15 mouse cellular contexts compared by ENCODE assay signal in genomic region chr2:58530521-58530920, GRCm38 (mm10). TPM values are rescaled to one million over a fixed set of nuclear protein-coding genes. Genes with fewer than 3 reads are reported as not detected.
A peak's percentile ranks its signal among the peaks of the same experiment; 100 is the strongest.
DNase-seq lines count a peak whose midpoint lies in the region; ATAC-seq and TF ChIP-seq lines count a peak whose summit lies in the region.
"Had no signal": no experiment of that assay in that cellular context is flagged by ENCODE, and none has a peak within 500 bp of the region (broad histone marks: within the 10 kb centered on the region; RNA-seq: fewer than 3 reads in every experiment).

No protein-coding gene starts in this region.

- H3K9me3 ChIP-seq in forebrain, embryonic 12.5 days = no peaks in the 10 kb centered on the region
- H3K9me3 ChIP-seq in forebrain, embryonic 11.5 days (ENCODE audit: control insufficient read depth, low read length) = no peaks in the 10 kb centered on the region
- no peaks in the 10 kb centered on the region for H3K9me3 ChIP-seq in heart, embryonic 13.5 days
- no peaks in the 10 kb centered on the region for H3K9me3 ChIP-seq in kidney, postnatal 0 days (replicated peaks; ENCODE audit: low read length)
- H3K9me3 ChIP-seq: forebrain, embryonic 13.5 days had no signal

- no peak for ATAC-seq in forebrain, embryonic 12.5 days (ENCODE audit: low FRiP score)
- ATAC-seq in forebrain, embryonic 11.5 days (replicated peaks; ENCODE audit: low FRiP score) = no peak
- no peak for ATAC-seq in heart, embryonic 13.5 days (ENCODE audit: extremely low read depth, insufficient number of reproducible peaks, low FRiP score, low TSS enrichment)
- ATAC-seq in kidney, postnatal 0 days (replicated peaks; ENCODE audit: low FRiP score, low read depth) = no peak
- ATAC-seq: forebrain, embryonic 13.5 days; intestine, embryonic 16.5 days had no signal

- peaks cover 52% of the 10 kb centered on the region for H3K4me1 ChIP-seq in forebrain, embryonic 12.5 days
- H3K4me1 ChIP-seq in forebrain, embryonic 11.5 days (replicated peaks; ENCODE audit: control insufficient read depth, insufficient read depth, low read length) = peaks cover 36% of the 10 kb centered on the region
- H3K4me1 ChIP-seq in heart, embryonic 13.5 days = peaks cover 92% of the 10 kb centered on the region
- H3K4me1 ChIP-seq in kidney, postnatal 0 days (replicated peaks; ENCODE audit: insufficient read depth, low read length) = peaks cover 37% of the 10 kb centered on the region

- H3K27ac ChIP-seq in forebrain, embryonic 12.5 days = peak overlapping the region; percentile 50; the same call in 1 of the 2 replicates
- H3K27ac ChIP-seq in forebrain, embryonic 11.5 days (ENCODE audit: low read depth, low read length) = no peak overlapping the region
- peak overlapping the region; percentile 94 for H3K27ac ChIP-seq in heart, embryonic 13.5 days (replicated peaks)
- H3K27ac ChIP-seq in kidney, postnatal 0 days = no peak overlapping the region
- H3K27ac ChIP-seq: macrophage had no signal

- H3K4me3 ChIP-seq in forebrain, embryonic 12.5 days (replicated peaks) = no peak overlapping the region
- H3K4me3 ChIP-seq in forebrain, embryonic 11.5 days (ENCODE audit: low read depth, low read length) = no peak overlapping the region
- no peak overlapping the region for H3K4me3 ChIP-seq in heart, embryonic 13.5 days
- no peak overlapping the region for H3K4me3 ChIP-seq in kidney, postnatal 0 days (replicated peaks; ENCODE audit: low read depth, low read length)
- H3K4me3 ChIP-seq: forebrain, embryonic 13.5 days had no signal

- DNase-seq in forebrain, embryonic 11.5 days (ENCODE audit: low spot score) = no peak
- no peak for DNase-seq in heart, adult 9 months (ENCODE audit: low spot score in 2 of 2)
- DNase-seq in kidney, postnatal 0 days (ENCODE audit: low spot score) = no peak
- no peak for DNase-seq in kidney, postnatal 4 days
- peak; percentile 34 for DNase-seq in brain, adult 2 months (ENCODE audit: low read depth, low spot score)
- DNase-seq in right cerebral cortex, postnatal 36 days (ENCODE audit: low spot score in 2 of 2) = no peak
- DNase-seq: lung, adult 2 months; right cerebral cortex, postnatal 25 days; thymus, postnatal 4 days had no signal

- 70% methylated on average over 4 of the region's 4 CpGs for WGBS in forebrain, embryonic 12.5 days
- WGBS in forebrain, embryonic 11.5 days = 82% methylated on average over 4 of the region's 4 CpGs
- 54% methylated on average over 4 of the region's 4 CpGs for WGBS in heart, embryonic 13.5 days
- 60% methylated on average over 4 of the region's 4 CpGs for WGBS in kidney, postnatal 0 days

- H3K27me3 ChIP-seq in forebrain, embryonic 12.5 days = no peaks in the 10 kb centered on the region
- no peaks in the 10 kb centered on the region for H3K27me3 ChIP-seq in forebrain, embryonic 11.5 days (ENCODE audit: control insufficient read depth, insufficient read depth, low read length)
- no peaks in the 10 kb centered on the region for H3K27me3 ChIP-seq in heart, embryonic 13.5 days (replicated peaks)
- H3K27me3 ChIP-seq in kidney, postnatal 0 days (ENCODE audit: insufficient read depth, low read length) = no peaks in the 10 kb centered on the region
- H3K27me3 ChIP-seq: forebrain, embryonic 13.5 days had no signal

- H3K4me2 ChIP-seq in forebrain, embryonic 12.5 days = no peak overlapping the region
- H3K4me2 ChIP-seq in forebrain, embryonic 11.5 days (ENCODE audit: low read depth, low read length, severe bottlenecking) = no peak overlapping the region
- no peak overlapping the region for H3K4me2 ChIP-seq in heart, embryonic 13.5 days
- H3K4me2 ChIP-seq in kidney, postnatal 0 days (ENCODE audit: low read length) = no peak overlapping the region
- H3K4me2 ChIP-seq: forebrain, embryonic 13.5 days; midbrain, embryonic 11.5 days had no signal

- no peaks in the 10 kb centered on the region for H3K36me3 ChIP-seq in forebrain, embryonic 12.5 days (replicated peaks)
- no peaks in the 10 kb centered on the region for H3K36me3 ChIP-seq in forebrain, embryonic 11.5 days (ENCODE audit: control insufficient read depth, insufficient read depth, low read length)
- no peaks in the 10 kb centered on the region for H3K36me3 ChIP-seq in heart, embryonic 13.5 days
- no peaks in the 10 kb centered on the region for H3K36me3 ChIP-seq in kidney, postnatal 0 days (ENCODE audit: insufficient read depth, low read length)

- TF ChIP-seq CTCF in kidney, postnatal 0 days (IDR thresholded peaks at IDR 0.05; ENCODE audit: low read depth) = 0 out of 2 replicates have a peak, but pooled peaks have one; percentile 1

- no peak overlapping the region for H3K9ac ChIP-seq in forebrain, embryonic 12.5 days
- H3K9ac ChIP-seq in forebrain, embryonic 11.5 days (ENCODE audit: low read length) = no peak overlapping the region
- H3K9ac ChIP-seq in heart, embryonic 13.5 days = no peak overlapping the region
- H3K9ac ChIP-seq in kidney, postnatal 0 days (ENCODE audit: low read depth, low read length) = no peak overlapping the region
- H3K9ac ChIP-seq: forebrain, embryonic 13.5 days had no signal

RNA-seq across cellular contexts. Expression of gene Acvr1, which starts 36.4 kb away (rescaled TPM):
- 3.5 and 4.6 TPM in 2 replicates for polyA plus RNA-seq in forebrain, embryonic 12.5 days (2016; fragmentation: Nextera tagmentation; extraction: Ambion mirVana)
- 5.1 and 5.9 TPM in 2 replicates for polyA plus RNA-seq in forebrain, embryonic 11.5 days (2014; fragmentation: Nextera tagmentation; extraction: Ambion mirVana)
- polyA plus RNA-seq in heart, embryonic 13.5 days (2015; fragmentation: Nextera tagmentation; extraction: Ambion mirVana) = 9.2 and 9.8 TPM in 2 replicates
- 5.4 and 5.5 TPM in 2 replicates for polyA plus RNA-seq in kidney, postnatal 0 days (2015; fragmentation: Nextera tagmentation; extraction: Ambion mirVana)

RNA-seq across cellular contexts. Expression of gene Upp2, which starts 36.6 kb away (rescaled TPM):
- polyA plus RNA-seq in forebrain, embryonic 12.5 days (2016; fragmentation: Nextera tagmentation; extraction: Ambion mirVana) = 7.3 and 7.5 TPM in 2 replicates
- polyA plus RNA-seq in forebrain, embryonic 11.5 days (2014; fragmentation: Nextera tagmentation; extraction: Ambion mirVana) = 4.9 and 7.5 TPM in 2 replicates
- polyA plus RNA-seq in heart, embryonic 13.5 days (2015; fragmentation: Nextera tagmentation; extraction: Ambion mirVana) = 6.4 and 7.6 TPM in 2 replicates
- polyA plus RNA-seq in kidney, postnatal 0 days (2015; fragmentation: Nextera tagmentation; extraction: Ambion mirVana) = 9.6 and 10.4 TPM in 2 replicates

Comparison
In these comparisons a context has a peak if more than half of its experiments do, and no peak if none do; other contexts are left out.
1. H3K27ac ChIP-seq: peak in forebrain, embryonic 12.5 days (single experiment) and heart, embryonic 13.5 days (single experiment); none in forebrain, embryonic 11.5 days (single experiment) and kidney, postnatal 0 days (single experiment).